Mouse (Mus musculus) intestine, postnatal 0 days (tissue): ENCODE measurements around the gene Ccl28. TPM values are rescaled to one million over a fixed set of nuclear protein-coding genes. Genes with fewer than 3 reads are reported as not detected.
A peak's percentile ranks its signal among the peaks of the same experiment; 100 is the strongest.
"Not testable (repeated sequence)": the region's sequence is repeated elsewhere in the genome, so short reads cannot be mapped to it uniquely, and the experiment has no call there.

Experiments used
- ATAC-seq: fragments of 200-750 bp; cut with Nextera tagmentation; 2 replicates; pipeline ENCODE4 v1.8.0; 2017; ENCODE audit warnings: mild to moderate bottlenecking, moderate TSS enrichment, moderate library complexity
- H3K27ac ChIP-seq: fragments of 300-500 bp; sonication (generic); 2 replicates; pipeline ENCODE4 v1.5.1; 2014; ENCODE audit warnings: mild to moderate bottlenecking, low read depth, low read length, moderate library complexity
- H3K27me3 ChIP-seq: fragments of 300-500 bp; sonication (generic); replicated peaks from 2 replicates; pipeline ENCODE4 v1.6.1; 2014; ENCODE audit warnings: low read length, mixed read lengths; ENCODE audit not compliant: control insufficient read depth, insufficient read depth
- H3K36me3 ChIP-seq: fragments of 300-500 bp; sonication (generic); 2 replicates; pipeline ENCODE4 v1.6.1; 2014; ENCODE audit warnings: mild to moderate bottlenecking, moderate library complexity; ENCODE audit not compliant: control insufficient read depth, insufficient read depth
- H3K4me1 ChIP-seq: fragments of 300-500 bp; sonication (generic); replicated peaks from 2 replicates; pipeline ENCODE4 v1.6.1; 2014; ENCODE audit warnings: antibody characterized with exemption, low read length, mixed read lengths; ENCODE audit not compliant: control insufficient read depth, insufficient read depth
- H3K4me2 ChIP-seq: fragments of 300-500 bp; sonication (generic); replicated peaks from 2 replicates; pipeline ENCODE4 v1.6.1; 2014; ENCODE audit warnings: low read depth, mild to moderate bottlenecking, moderate library complexity
- H3K4me3 ChIP-seq: fragments of 300-500 bp; sonication (generic); 2 replicates; pipeline ENCODE4 v1.5.1; 2014; ENCODE audit warnings: low read depth, low read length
- H3K9ac ChIP-seq: fragments of 300-500 bp; sonication (generic); 2 replicates; pipeline ENCODE4 v1.6.1; 2014; ENCODE audit warnings: mild to moderate bottlenecking, low read depth, low read length
- H3K9me3 ChIP-seq: fragments of 300-500 bp; sonication (generic); 2 replicates; pipeline ENCODE4 v1.6.1; 2016; ENCODE audit warnings: mixed run types; ENCODE audit not compliant: control insufficient read depth
- CTCF ChIP-seq: sonication (generic); IDR thresholded peaks from 2 replicates; pipeline ENCODE4 v1.5.1; 2016; ENCODE audit warnings: low read depth, mild to moderate bottlenecking, control low read depth, antibody characterized with exemption, moderate library complexity
- WGBS: fragments of 180-500 bp; shearing (Covaris S2); extraction: QIAGEN DNeasy Blood & Tissue Kit; methylation state at CpG from one replicate; pipeline ENCODE4 v1.1.7; 2014; 5-methylcytosine and 5-hydroxymethylcytosine counted together
- polyA plus RNA-seq: library from polyadenylated mRNA; unstranded; fragments of >200 nt; fragmentation: Nextera tagmentation; extraction: Ambion mirVana; gene quantifications from 2 replicates; pipeline ENCODE4 v1.2.1, GENCODE M21; 2015

The Ccl28 gene
- polyA plus RNA-seq, 1 experiment from 2014 or later: 1.1 TPM

GRCm38 (mm10) chr13:119618841-119619240 lies 4.8 kb upstream of the Ccl28 start:
- Histone ChIP-seq H3K4me3 (no peak overlapping the region), H3K27me3 (no peaks in the 10 kb centered on the region), H3K36me3 (no peaks in the 10 kb centered on the region), H3K4me2 (no peak overlapping the region), H3K9ac (no peak overlapping the region), H3K4me1 (no peaks in the 10 kb centered on the region), H3K9me3 (no peaks in the 10 kb centered on the region), H3K27ac (no peak overlapping the region)
- TF ChIP-seq CTCF: no peak
- WGBS: 92% methylated on average over 3 of the region's 3 CpGs
- no peak for ATAC-seq

GRCm38 (mm10) chr13:119619735-119620134 lies 3.9 kb upstream of the Ccl28 start:
- ATAC-seq: peak; percentile 62
- WGBS: 26% methylated on average over 3 of the region's 3 CpGs

GRCm38 (mm10) chr13:119625952-119626351 lies 2.3 kb downstream of the Ccl28 start:
- not testable (repeated sequence) for H3K9ac ChIP-seq, H3K4me1 ChIP-seq, H3K27me3 ChIP-seq, H3K36me3 ChIP-seq, H3K27ac ChIP-seq, H3K4me2 ChIP-seq, H3K9me3 ChIP-seq, H3K4me3 ChIP-seq, ATAC-seq
- 74% methylated on average over 5 of the region's 5 CpGs for WGBS
- peak; percentile 69 for TF ChIP-seq CTCF

More at GRCm38 (mm10) chr13:119619735-119620134, 3.9 kb upstream of the Ccl28 start:
- no peak overlapping the region; the same call in 1 of the 2 replicates for H3K4me2 ChIP-seq
- H3K27ac ChIP-seq: no peak overlapping the region
- no peaks in the 10 kb centered on the region for H3K9me3 ChIP-seq
- H3K4me3 ChIP-seq: no peak overlapping the region
- no peaks in the 10 kb centered on the region for H3K36me3 ChIP-seq
- no peak for TF ChIP-seq CTCF
- no peak overlapping the region for H3K9ac ChIP-seq
- no peaks in the 10 kb centered on the region for H3K4me1 ChIP-seq
- H3K27me3 ChIP-seq: no peaks in the 10 kb centered on the region

- peak; percentile 94 for ATAC-seq
- no peaks in the 10 kb centered on the region for H3K27me3 ChIP-seq
- peak overlapping the region; percentile 82 for H3K4me2 ChIP-seq
- H3K4me1 ChIP-seq: no peaks in the 10 kb centered on the region
- H3K9me3 ChIP-seq: no peaks in the 10 kb centered on the region
- TF ChIP-seq CTCF: no peak
- WGBS: 3% methylated on average over 33 of the region's 33 CpGs
- no peaks in the 10 kb centered on the region for H3K36me3 ChIP-seq
- no peak overlapping the region for H3K27ac ChIP-seq
- peak overlapping the region; percentile 53 for H3K4me3 ChIP-seq
- H3K9ac ChIP-seq: 0 out of 2 replicates have a peak overlapping the region, but pooled peaks have one; percentile 40
Observed at GRCm38 (mm10) chr13:119631482-119632155, 8.0 kb downstream of the Ccl28 start.

DNA sequence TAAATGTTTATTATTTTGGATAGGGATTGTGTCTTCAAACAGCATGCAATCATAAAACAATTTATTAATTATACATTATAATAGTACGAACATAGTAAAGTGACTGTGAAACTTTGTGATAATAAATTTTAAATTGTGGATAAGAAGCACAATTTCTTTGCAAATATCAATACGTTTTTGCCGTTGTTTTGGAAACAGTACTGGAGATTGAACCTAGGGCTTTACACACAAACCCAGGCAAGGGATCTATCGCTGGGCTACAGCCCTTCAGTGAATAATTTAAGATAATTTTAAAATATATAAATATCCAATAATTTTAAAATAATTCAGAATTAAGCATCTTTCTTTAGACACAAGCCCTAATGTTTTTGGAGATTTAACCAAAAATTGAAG lies 8.5 kb downstream of the Ccl28 start:
- Histone ChIP-seq H3K36me3 (no peaks in the 10 kb centered on the region), H3K9ac (no peak overlapping the region), H3K4me2 (peak overlapping the region; percentile 82), H3K27me3 (no peaks in the 10 kb centered on the region), H3K4me1 (no peaks in the 10 kb centered on the region), H3K9me3 (no peaks in the 10 kb centered on the region), H3K4me3 (peak overlapping the region; percentile 53), H3K27ac (no peak overlapping the region)
- no peak for ATAC-seq
- WGBS: 78% methylated on average over 4 of the region's 4 CpGs
- no peak for TF ChIP-seq CTCF

- 70% methylated on average over 2 of the region's 2 CpGs for WGBS
- TF ChIP-seq CTCF: no peak
- Histone ChIP-seq H3K4me1 (no peaks in the 10 kb centered on the region), H3K27ac (no peak overlapping the region), H3K9me3 (no peaks in the 10 kb centered on the region), H3K27me3 (no peaks in the 10 kb centered on the region), H3K4me3 (no peak overlapping the region), H3K4me2 (no peak overlapping the region), H3K9ac (no peak overlapping the region), H3K36me3 (no peaks in the 10 kb centered on the region)
- no peak for ATAC-seq
Observed at GRCm38 (mm10) chr13:119635496-119635895, 11.9 kb downstream of the Ccl28 start.
